Mouse (Mus musculus): ENCODE measurements around the gene Map4k1.
A peak's percentile ranks its signal among the peaks of the same experiment; 100 is the strongest.

The Map4k1 gene

GRCm38 (mm10) chr7:28981651-28982273, at the start of gene Map4k1, which contains the start of gene Eif3k:
TSS of gene Map4k1 (plus strand) at chr7:28982050.
TSS of gene Eif3k (minus strand) at chr7:28981864.
- DNase-seq: peak; percentile 100

- peak; percentile 93 for DNase-seq
These were observed 49.3 kb upstream of the Map4k1 start for GRCm38 (mm10) chr7:28932421-28933041.

- DNase-seq: peak; percentile 91
These were observed 48.0 kb upstream of the Map4k1 start for GRCm38 (mm10) chr7:28933825-28934224.

- peak; percentile 95 for DNase-seq
These were observed 45.1 kb upstream of the Map4k1 start for GRCm38 (mm10) chr7:28936787-28937186.

- DNase-seq: peak; percentile 94
These were observed 43.2 kb upstream of the Map4k1 start for GRCm38 (mm10) chr7:28938654-28939053.

- peak; percentile 92 for DNase-seq
These were observed 42.2 kb upstream of the Map4k1 start for GRCm38 (mm10) chr7:28939418-28940183.

- peak; percentile 92 for DNase-seq
These were observed 40.7 kb upstream of the Map4k1 start for GRCm38 (mm10) chr7:28941129-28941528.

- DNase-seq: no peak
These were observed 40.3 kb upstream of the Map4k1 start for GRCm38 (mm10) chr7:28941542-28941941.

- DNase-seq: no peak
These were observed 38.2 kb upstream of the Map4k1 start for GRCm38 (mm10) chr7:28943451-28944180.

GRCm38 (mm10) chr7:28944756-28945415, 37.0 kb upstream of the Map4k1 start:
- peak; percentile 94 for DNase-seq

- peak; percentile 97 for DNase-seq
These were observed 36.2 kb upstream of the Map4k1 start for GRCm38 (mm10) chr7:28945416-28946270.

- no peak for DNase-seq
These were observed 35.6 kb upstream of the Map4k1 start for GRCm38 (mm10) chr7:28946271-28946610.

GRCm38 (mm10) chr7:28948746-28949145, 33.1 kb upstream of the Map4k1 start:
- peak; percentile 89 for DNase-seq

- DNase-seq: no peak
These were observed 32.6 kb upstream of the Map4k1 start for GRCm38 (mm10) chr7:28949298-28949697.

GRCm38 (mm10) chr7:28950346-28951037, 31.4 kb upstream of the Map4k1 start:
- peak; percentile 83 for DNase-seq

GRCm38 (mm10) chr7:28951764-28952163, 30.1 kb upstream of the Map4k1 start:
- peak; percentile 91 for DNase-seq

GRCm38 (mm10) chr7:28952786-28953185, 29.1 kb upstream of the Map4k1 start:
- no peak for DNase-seq

- DNase-seq: no peak
These were observed 28.1 kb upstream of the Map4k1 start for GRCm38 (mm10) chr7:28953476-28954376.

- DNase-seq: no peak
These were observed 27.1 kb upstream of the Map4k1 start for GRCm38 (mm10) chr7:28954773-28955172.

Data from heart, adult 11 months (tissue).